Mouse (Mus musculus): ENCODE data around the gene Fbxw26.

GRCm38 (mm10) chr9:109795221-109795620 lies 49.3 kb upstream of the Fbxw26 start:
- TF ChIP-seq CTCF (conservative IDR thresholded peaks at IDR 0.05; ENCODE audit: low read length) (no peak), POU5F1 (IDR thresholded peaks at IDR 0.05; ENCODE audit: borderline replicate concordance, low read length) (no peak)
